In the genomic region with DNA sequence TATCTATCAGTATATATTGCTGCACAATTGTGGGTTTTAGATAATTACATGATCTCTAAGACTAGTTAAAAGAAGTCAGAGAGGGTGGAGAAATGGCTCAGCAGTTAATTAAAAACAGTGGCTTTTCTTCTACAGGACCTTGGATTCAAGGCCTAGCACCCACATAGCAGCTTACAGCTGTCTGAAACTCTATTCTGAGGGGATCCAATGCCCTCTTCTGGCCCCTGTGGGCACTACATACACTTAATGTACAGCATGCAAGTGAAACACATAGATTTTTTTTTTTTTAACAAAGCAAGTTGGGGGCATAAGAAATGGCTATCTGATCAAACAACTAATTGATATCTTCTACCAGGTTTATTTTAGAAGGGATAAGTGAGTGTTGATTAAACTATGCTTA, we compare ENCODE assay signal across 8 mouse cellular contexts. TPM values are rescaled to one million over a fixed set of nuclear protein-coding genes. Genes with fewer than 3 reads are reported as not detected.
A peak's percentile ranks its signal among the peaks of the same experiment; 100 is the strongest.
DNase-seq lines count a peak whose midpoint lies in the region; ATAC-seq and TF ChIP-seq lines count a peak whose summit lies in the region.

No protein-coding gene starts in this region.

- no peak overlapping the region for H3K27ac ChIP-seq in forebrain, embryonic 14.5 days (ENCODE audit: low read depth, low read length)
- H3K27ac ChIP-seq in forebrain, embryonic 16.5 days (ENCODE audit: low read length), result no peak overlapping the region
- H3K27ac ChIP-seq in kidney, postnatal 0 days, result no peak overlapping the region
- H3K27ac ChIP-seq in thymus, adult 2 months (ENCODE audit: control insufficient read depth, insufficient read depth, low read length), result no peak overlapping the region

- H3K4me3 ChIP-seq in forebrain, embryonic 14.5 days (ENCODE audit: low read depth, low read length), result no peak overlapping the region
- no peak overlapping the region for H3K4me3 ChIP-seq in forebrain, embryonic 16.5 days (replicated peaks; ENCODE audit: low read length)
- H3K4me3 ChIP-seq in kidney, postnatal 0 days (replicated peaks; ENCODE audit: low read depth, low read length), result no peak overlapping the region
- H3K4me3 ChIP-seq in thymus, adult 2 months (ENCODE audit: control insufficient read depth, insufficient read depth, low read length), result no peak overlapping the region

- no peak overlapping the region for H3K9ac ChIP-seq in forebrain, embryonic 14.5 days (ENCODE audit: low read length)
- no peak overlapping the region for H3K9ac ChIP-seq in forebrain, embryonic 16.5 days (replicated peaks; ENCODE audit: low read depth, low read length)
- H3K9ac ChIP-seq in kidney, postnatal 0 days (ENCODE audit: low read depth, low read length), result no peak overlapping the region

- peak; percentile 62 for DNase-seq in forebrain, embryonic 14.5 days (ENCODE audit: low spot score)
- DNase-seq in right cerebral cortex, adult 18-20 months, result peak; percentile 23
- DNase-seq in right cerebral cortex, postnatal 25 days, result no peak
- peak; percentile 53 to 69 for DNase-seq in cerebellum, postnatal 14 days
- peak; percentile 74 for DNase-seq in kidney, postnatal 0 days (ENCODE audit: low spot score)
- peak; percentile 69 for DNase-seq in mesoderm, embryonic 11.5 days (ENCODE audit: low read depth, low spot score)
- DNase-seq in thymus, adult 2 months, result peak; percentile 79

- peak; percentile 74 for TF ChIP-seq CTCF in kidney, postnatal 0 days (IDR thresholded peaks at IDR 0.05; ENCODE audit: low read depth)
- no peak for TF ChIP-seq CTCF in thymus, adult 2 months (IDR thresholded peaks at IDR 0.05; ENCODE audit: borderline replicate concordance, control insufficient read depth, extremely low read depth, insufficient read depth, low read length, poor library complexity)

- no peaks in the 10 kb centered on the region for H3K27me3 ChIP-seq in forebrain, embryonic 14.5 days (replicated peaks; ENCODE audit: control insufficient read depth, insufficient read depth, low read length)
- H3K27me3 ChIP-seq in forebrain, embryonic 16.5 days (replicated peaks; ENCODE audit: control insufficient read depth, insufficient read depth, low read length), result no peaks in the 10 kb centered on the region
- no peaks in the 10 kb centered on the region for H3K27me3 ChIP-seq in kidney, postnatal 0 days (ENCODE audit: insufficient read depth, low read length)
- no peaks in the 10 kb centered on the region for H3K27me3 ChIP-seq in thymus, adult 2 months (ENCODE audit: control insufficient read depth, insufficient read depth, low read length)

- TF ChIP-seq POLR2A in thymus, adult 2 months (IDR thresholded peaks at IDR 0.05; ENCODE audit: control insufficient read depth, extremely low read depth, insufficient read depth, low read length, poor library complexity), result no peak

- peaks cover 5% of the 10 kb centered on the region for H3K36me3 ChIP-seq in forebrain, embryonic 14.5 days (ENCODE audit: control insufficient read depth, insufficient read depth, low read length)
- no peaks in the 10 kb centered on the region; the same call in none of the 2 replicates for H3K36me3 ChIP-seq in forebrain, embryonic 16.5 days (ENCODE audit: control insufficient read depth, insufficient read depth)
- H3K36me3 ChIP-seq in kidney, postnatal 0 days (ENCODE audit: insufficient read depth, low read length), result no peaks in the 10 kb centered on the region
- H3K36me3 ChIP-seq in thymus, adult 2 months (ENCODE audit: control insufficient read depth, insufficient read depth, low read length), result peaks cover 15% of the 10 kb centered on the region

- H3K9me3 ChIP-seq in forebrain, embryonic 14.5 days (replicated peaks; ENCODE audit: control insufficient read depth, low read length), result no peaks in the 10 kb centered on the region
- H3K9me3 ChIP-seq in forebrain, embryonic 16.5 days (ENCODE audit: control insufficient read depth, low read length), result no peaks in the 10 kb centered on the region
- H3K9me3 ChIP-seq in kidney, postnatal 0 days (replicated peaks; ENCODE audit: low read length), result no peaks in the 10 kb centered on the region

- no peaks in the 10 kb centered on the region; the same call in 1 of the 2 replicates for H3K4me1 ChIP-seq in forebrain, embryonic 14.5 days (ENCODE audit: control insufficient read depth, insufficient read depth, low read length)
- peaks cover 8% of the 10 kb centered on the region for H3K4me1 ChIP-seq in forebrain, embryonic 16.5 days (replicated peaks; ENCODE audit: control insufficient read depth, insufficient read depth, low read length)
- H3K4me1 ChIP-seq in kidney, postnatal 0 days (replicated peaks; ENCODE audit: insufficient read depth, low read length), result 0 out of 2 replicates have a peak, but pooled peaks cover 3% of the 10 kb centered on the region
- peaks cover 3% of the 10 kb centered on the region; the same call in 1 of the 2 replicates for H3K4me1 ChIP-seq in thymus, adult 2 months (replicated peaks; ENCODE audit: control insufficient read depth, insufficient read depth, low read length)

- ATAC-seq in forebrain, embryonic 14.5 days, result no peak
- no peak for ATAC-seq in forebrain, embryonic 16.5 days
- 0 out of 2 replicates have a peak, but pooled peaks have one; percentile 46 for ATAC-seq in kidney, postnatal 0 days (replicated peaks; ENCODE audit: low FRiP score, low read depth)

- no peak overlapping the region for H3K4me2 ChIP-seq in forebrain, embryonic 14.5 days (ENCODE audit: low read length)
- H3K4me2 ChIP-seq in forebrain, embryonic 16.5 days (ENCODE audit: low read length), result no peak overlapping the region
- H3K4me2 ChIP-seq in kidney, postnatal 0 days (ENCODE audit: low read length), result no peak overlapping the region

RNA-seq across cellular contexts. Expression of a gene that starts 26.6 kb away (rescaled TPM):
- polyA plus RNA-seq in forebrain, embryonic 14.5 days (2014; fragmentation: Nextera tagmentation; extraction: Ambion mirVana), result 44.1 and 47.6 TPM in 2 replicates
- 52.2 and 55.4 TPM in 2 replicates for polyA plus RNA-seq in forebrain, embryonic 16.5 days (2015; fragmentation: Nextera tagmentation; extraction: Ambion mirVana)
- polyA plus RNA-seq in kidney, postnatal 0 days (2015; fragmentation: Nextera tagmentation; extraction: Ambion mirVana), result 46.4 and 50.3 TPM in 2 replicates
- 51.8 and 52.2 TPM in 2 replicates for polyA plus RNA-seq in thymus, adult 2 months (2012; rRNA removed)

RNA-seq across cellular contexts. Expression of a gene that starts 57.7 kb away (rescaled TPM):
- 60.1 and 60.7 TPM in 2 replicates for polyA plus RNA-seq in forebrain, embryonic 14.5 days (2014; fragmentation: Nextera tagmentation; extraction: Ambion mirVana)
- 65.0 and 66.8 TPM in 2 replicates for polyA plus RNA-seq in forebrain, embryonic 16.5 days (2015; fragmentation: Nextera tagmentation; extraction: Ambion mirVana)
- 41.5 and 42.1 TPM in 2 replicates for polyA plus RNA-seq in kidney, postnatal 0 days (2015; fragmentation: Nextera tagmentation; extraction: Ambion mirVana)
- 10.7 and 13.4 TPM in 2 replicates for polyA plus RNA-seq in thymus, adult 2 months (2012; rRNA removed)
